Mouse (Mus musculus): ENCODE data around the gene Snx21.

DNA sequence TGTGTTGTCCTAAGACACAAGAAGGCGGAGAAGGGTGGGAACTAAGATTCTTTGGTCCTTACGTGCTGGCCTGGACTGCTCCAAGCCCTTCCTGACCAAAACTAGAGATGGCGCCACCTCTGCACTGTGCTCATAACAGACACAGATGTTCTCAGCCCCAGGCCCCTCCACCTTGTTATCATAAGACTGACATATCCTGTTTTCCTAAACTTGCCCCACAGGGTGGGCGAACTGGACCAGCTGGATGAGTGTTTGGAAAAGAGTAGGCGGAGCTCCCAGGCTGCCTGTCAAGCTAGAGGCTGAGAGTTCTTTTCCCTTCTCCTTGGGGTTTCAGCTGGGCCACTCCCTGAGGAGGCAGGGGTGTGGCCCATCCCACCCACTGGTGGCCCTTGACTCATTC lies 32.1 kb downstream of the Snx21 start:
- TF ChIP-seq MAZ (IDR thresholded peaks at IDR 0.05; ENCODE audit: low read depth, low read length) (no peak), EP300 (IDR thresholded peaks at IDR 0.05; ENCODE audit: low read depth in 1 of 2, low read length in 2 of 2) (no peak), E2F4 (IDR thresholded peaks at IDR 0.05; ENCODE audit: borderline replicate concordance, low read depth, low read length) (no peak)
